Mouse (Mus musculus) embryonic fibroblast, embryonic 13.5 days (primary cell): ENCODE results near the gene Ifi202b.
"Not testable (repeated sequence)": the region's sequence is repeated elsewhere in the genome, so short reads cannot be mapped to it uniquely, and the experiment has no call there.

Experiments used
- CTCF ChIP-seq: IDR thresholded peaks from 2 replicates; pipeline ENCODE4 v1.5.1; 2011; ENCODE audit warnings: mild to moderate bottlenecking, control low read depth, low read length, moderate library complexity, borderline replicate concordance; ENCODE audit not compliant: insufficient read depth
- POLR2A ChIP-seq: IDR thresholded peaks from 2 replicates; pipeline ENCODE4 v1.6.1; 2011; ENCODE audit warnings: low read depth, mild to moderate bottlenecking, control low read depth, low read length, moderate library complexity

DNA sequence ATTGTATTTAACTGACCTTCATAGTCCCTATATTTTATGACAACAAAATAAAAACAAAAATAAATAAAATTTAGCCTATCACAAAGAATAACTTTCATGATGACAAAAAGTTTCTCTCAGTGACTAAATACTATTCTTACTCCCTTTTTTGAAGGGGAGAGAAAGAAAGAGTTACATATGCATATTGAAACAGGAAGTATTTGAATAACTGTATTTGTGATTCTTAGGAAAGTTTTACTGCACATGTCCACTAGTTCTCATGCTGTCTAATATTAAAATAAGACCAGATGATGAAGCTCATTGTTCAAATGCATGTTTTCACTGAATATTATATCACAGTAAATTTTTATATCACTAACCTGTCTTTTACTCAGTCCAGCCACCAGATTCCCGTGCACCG lies 41.0 kb downstream of the Ifi202b start:
- TF ChIP-seq CTCF, POLR2A: not testable (repeated sequence)
